Mouse (Mus musculus) heart, adult 2 months (tissue): ENCODE data around the gene Yy1.

Experiments used
- CTCF ChIP-seq: fragments of 200-600 bp; IDR thresholded peaks from 2 replicates; pipeline ENCODE4 v1.8.1; 2022; ENCODE audit warnings: antibody characterized with exemption, mild to moderate bottlenecking, moderate library complexity
- EP300 ChIP-seq: fragments of 200-500 bp; IDR thresholded peaks from 2 replicates; pipeline ENCODE4 v1.6.1; 2011; ENCODE audit warnings: low read depth, low read length, control low read depth; ENCODE audit not compliant: insufficient read depth
- POLR2A ChIP-seq: fragments of 200-500 bp; IDR thresholded peaks from 2 replicates; pipeline ENCODE4 v1.6.1; 2011; ENCODE audit warnings: mild to moderate bottlenecking, low read depth, low read length, control low read depth; ENCODE audit not compliant: insufficient read depth

GRCm38 (mm10) chr12:108809771-108810170 lies 17.0 kb downstream of the Yy1 start:
- no peak for TF ChIP-seq CTCF
- TF ChIP-seq EP300, result no peak
- TF ChIP-seq POLR2A, result no peak
